16 mouse cellular contexts compared by ENCODE assay signal in the genomic region with DNA sequence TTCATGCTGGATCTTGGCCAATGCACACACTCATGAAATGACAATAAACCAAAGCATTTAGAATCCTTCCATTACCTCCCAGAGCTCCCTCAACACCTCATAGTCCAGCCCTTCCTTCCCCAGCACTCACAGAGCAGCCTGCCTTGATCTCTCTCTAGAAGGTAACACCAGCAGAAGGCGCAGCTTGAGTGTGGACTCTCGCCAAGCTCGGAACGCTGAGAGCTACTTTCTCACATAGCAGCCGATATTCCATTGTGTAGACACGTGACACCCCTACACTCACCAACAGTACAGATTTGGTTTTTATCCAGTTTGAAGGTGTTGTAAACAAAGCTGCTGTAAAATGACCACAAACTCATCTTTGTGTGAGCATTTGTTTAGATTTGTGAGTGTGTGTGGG.
DNase-seq lines count a peak whose midpoint lies in the region; TF ChIP-seq lines count a peak whose summit lies in the region.
"Had no signal": no experiment of that assay in that cellular context is flagged by ENCODE, and none has a peak within 500 bp of the region (broad histone marks: within the 10 kb centered on the region; RNA-seq: fewer than 3 reads in every experiment).

No protein-coding gene starts in this region.

- H3K27ac ChIP-seq in layer of hippocampus, adult 2 months = no peak overlapping the region
- H3K27ac ChIP-seq: gastrocnemius, adult 2 months; kidney, embryonic 15.5 days; neural tube, embryonic 12.5 days had no signal

- H3K4me3 ChIP-seq in layer of hippocampus, adult 2 months = no peak overlapping the region
- H3K4me3 ChIP-seq: gastrocnemius, adult 2 months; kidney, embryonic 15.5 days; neural tube, embryonic 12.5 days had no signal

- peak; percentile 30 for TF ChIP-seq CTCF in layer of hippocampus, adult 2 months (conservative IDR thresholded peaks at IDR 0.05)

- DNase-seq in cerebellum, postnatal 36 days = peak; percentile 24
- no peak for DNase-seq in cerebellum, adult 9-10 months
- peak in 1 of 2 experiments; percentile 16 for DNase-seq in layer of hippocampus, adult 2 months (ENCODE audit: low spot score in 2 of 2)
- no peak for DNase-seq in layer of hippocampus, postnatal 25 days (ENCODE audit: extremely low spot score in 1 of 2, low spot score in 1 of 2)
- DNase-seq in right cerebral cortex, postnatal 10 days (ENCODE audit: low spot score in 2 of 2) = peak; percentile 44 to 47
- no peak for DNase-seq in right cerebral cortex, adult 18-20 months
- DNase-seq in kidney, postnatal 14 days = no peak
- DNase-seq: adrenal gland, postnatal 14 days; cerebellum, adult 11-12 months; embryo, embryonic 11 days; gastrocnemius, adult 2 months; heart, postnatal 10 days; liver, postnatal 0 days; thymus, postnatal 36 days had no signal

Comparison
In these comparisons a context has a peak if more than half of its experiments do, and no peak if none do; other contexts are left out.
1. DNase-seq: peak in cerebellum, postnatal 36 days (2 of 2) and right cerebral cortex, postnatal 10 days (2 of 2); none in cerebellum, adult 9-10 months (single experiment), layer of hippocampus, postnatal 25 days (0 of 2), right cerebral cortex, adult 18-20 months (single experiment) and kidney, postnatal 14 days (single experiment).